Mouse (Mus musculus): ENCODE measurements around the gene H2-Ke6. TPM values are rescaled to one million over a fixed set of nuclear protein-coding genes. Genes with fewer than 3 reads are reported as not detected.
A peak's percentile ranks its signal among the peaks of the same experiment; 100 is the strongest.

H2-Ke6 gene
- polyA plus RNA-seq, 1 experiment from 2014 or later = 65.7 TPM

- H3K9ac ChIP-seq (ENCODE audit: low read depth, low read length) = no peak overlapping the region
- no peak for DNase-seq (ENCODE audit: low spot score)
- no peak overlapping the region for H3K27ac ChIP-seq
- H3K4me1 ChIP-seq (replicated peaks; ENCODE audit: insufficient read depth, low read length) = no peaks in the 10 kb centered on the region
- 92% methylated on average over 5 of the region's 5 CpGs for WGBS
- no peak for TF ChIP-seq CTCF (IDR thresholded peaks at IDR 0.05; ENCODE audit: low read depth)
- H3K9me3 ChIP-seq (replicated peaks; ENCODE audit: low read length) = no peaks in the 10 kb centered on the region
- no peak for ATAC-seq (replicated peaks; ENCODE audit: low FRiP score, low read depth)
- no peak overlapping the region for H3K4me2 ChIP-seq (ENCODE audit: low read length)
- no peaks in the 10 kb centered on the region for H3K27me3 ChIP-seq (ENCODE audit: insufficient read depth, low read length)
- no peak overlapping the region for H3K4me3 ChIP-seq (replicated peaks; ENCODE audit: low read depth, low read length)
- no peaks in the 10 kb centered on the region for H3K36me3 ChIP-seq (ENCODE audit: insufficient read depth, low read length)
Measured at GRCm38 (mm10) chr17:34047404-34048050, 19.7 kb upstream of the H2-Ke6 start.

DNA sequence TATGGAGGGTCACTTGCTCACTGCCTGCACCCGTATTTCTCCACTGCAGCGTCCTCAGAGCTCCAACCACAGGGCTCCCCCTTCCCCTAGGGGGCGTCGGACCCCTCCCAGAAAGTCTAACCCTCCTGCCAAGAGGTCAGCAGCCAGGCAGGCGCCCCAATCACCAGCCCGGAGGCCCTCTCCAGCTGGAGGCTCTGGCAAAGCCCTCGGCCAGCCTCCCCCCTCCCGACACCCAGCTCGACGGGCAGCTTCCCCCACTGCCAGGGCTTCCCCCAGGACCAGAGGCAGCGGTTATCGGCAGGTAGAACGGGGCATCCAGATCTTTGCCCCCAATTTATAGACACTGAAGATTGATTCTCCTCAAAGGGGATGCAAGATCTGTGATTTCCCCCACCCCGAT, 18.1 kb upstream of the H2-Ke6 start:
- no peak overlapping the region for H3K4me3 ChIP-seq (replicated peaks; ENCODE audit: low read depth, low read length)
- no peak overlapping the region for H3K4me2 ChIP-seq (ENCODE audit: low read length)
- no peak overlapping the region for H3K27ac ChIP-seq
- no peaks in the 10 kb centered on the region for H3K4me1 ChIP-seq (replicated peaks; ENCODE audit: insufficient read depth, low read length)
- H3K27me3 ChIP-seq (ENCODE audit: insufficient read depth, low read length) = 0 out of 2 replicates have a peak, but pooled peaks cover 4% of the 10 kb centered on the region
- H3K36me3 ChIP-seq (ENCODE audit: insufficient read depth, low read length) = no peaks in the 10 kb centered on the region
- H3K9ac ChIP-seq (ENCODE audit: low read depth, low read length) = no peak overlapping the region
- no peaks in the 10 kb centered on the region for H3K9me3 ChIP-seq (replicated peaks; ENCODE audit: low read length)
- DNase-seq (ENCODE audit: low spot score) (no peak), ATAC-seq (replicated peaks; ENCODE audit: low FRiP score, low read depth) (no peak)
- TF ChIP-seq CTCF (IDR thresholded peaks at IDR 0.05; ENCODE audit: low read depth) = no peak
- WGBS = 80% methylated on average over 14 of the region's 14 CpGs

DNA sequence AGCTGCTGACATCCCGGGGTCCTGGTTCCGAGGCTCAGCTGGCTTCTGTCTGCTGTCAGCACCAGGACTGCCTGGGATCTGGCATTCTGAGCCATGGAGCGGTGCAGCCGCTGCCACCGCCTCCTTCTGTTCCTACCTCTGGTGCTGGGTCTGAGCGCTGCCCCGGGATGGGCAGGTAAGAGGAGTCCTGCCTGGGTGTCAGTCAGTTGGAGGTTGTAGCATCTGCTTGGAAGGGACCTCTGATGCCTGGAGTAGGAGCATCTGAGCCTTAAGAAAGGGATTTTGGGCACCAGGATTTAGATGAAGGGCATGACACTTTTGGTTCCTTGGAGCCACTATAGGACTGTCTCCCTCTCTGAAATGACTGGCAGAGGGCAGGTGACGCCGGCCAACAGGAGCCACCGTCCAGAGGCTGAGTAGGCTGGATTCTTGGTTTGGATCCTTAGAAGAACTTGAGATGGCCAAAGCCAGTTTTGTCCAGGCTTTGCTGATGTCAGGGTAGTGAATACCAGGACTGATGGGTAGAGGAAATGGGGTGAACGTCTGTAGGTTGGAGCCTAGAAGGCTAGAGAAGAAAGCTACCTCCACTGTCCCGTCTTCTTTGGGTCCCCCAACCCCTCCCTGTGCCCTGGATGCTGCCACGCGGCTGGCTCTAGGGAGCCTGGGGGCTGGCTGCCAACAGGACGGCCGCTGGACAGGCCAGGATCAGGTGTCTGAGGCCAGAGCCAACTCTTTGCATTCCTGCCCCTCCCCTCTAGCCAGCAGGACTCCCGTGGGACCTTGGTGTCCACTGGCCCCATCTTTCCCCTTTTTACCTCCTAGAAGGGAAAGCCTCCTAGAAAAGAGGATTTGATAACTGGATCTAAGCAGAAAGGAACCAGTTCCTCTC, 11.9 kb upstream of the H2-Ke6 start:
- Histone ChIP-seq H3K4me2 (ENCODE audit: low read length) (peak overlapping the region; percentile 51), H3K9ac (ENCODE audit: low read depth, low read length) (no peak overlapping the region), H3K27ac (no peak overlapping the region), H3K4me1 (replicated peaks; ENCODE audit: insufficient read depth, low read length) (peaks cover 14% of the 10 kb centered on the region), H3K4me3 (replicated peaks; ENCODE audit: low read depth, low read length) (no peak overlapping the region), H3K27me3 (ENCODE audit: insufficient read depth, low read length) (0 out of 2 replicates have a peak, but pooled peaks cover 4% of the 10 kb centered on the region), H3K36me3 (ENCODE audit: insufficient read depth, low read length) (peaks cover 26% of the 10 kb centered on the region), H3K9me3 (replicated peaks; ENCODE audit: low read length) (no peaks in the 10 kb centered on the region)
- ATAC-seq (replicated peaks; ENCODE audit: low FRiP score, low read depth) (no peak), DNase-seq (ENCODE audit: low spot score) (no peak)
- 16% methylated on average over 17 of the region's 17 CpGs for WGBS
- no peak for TF ChIP-seq CTCF (IDR thresholded peaks at IDR 0.05; ENCODE audit: low read depth)

GRCm38 (mm10) chr17:34038878-34039561, 11.2 kb upstream of the H2-Ke6 start, which contains the start of gene Col11a2:
TSS of gene Col11a2 (plus strand) at chr17:34039437.
- 3% methylated on average over 28 of the region's 28 CpGs for WGBS
- DNase-seq (ENCODE audit: low spot score) = no peak

GRCm38 (mm10) chr17:34038440-34038839, 10.6 kb upstream of the H2-Ke6 start:
- DNase-seq (ENCODE audit: low spot score) (no peak), ATAC-seq (replicated peaks; ENCODE audit: low FRiP score, low read depth) (no peak)
- H3K4me3 ChIP-seq (replicated peaks; ENCODE audit: low read depth, low read length) = 0 out of 2 replicates have a peak overlapping the region, but pooled peaks have one; percentile 1
- 0 out of 2 replicates have a peak, but pooled peaks cover 4% of the 10 kb centered on the region for H3K27me3 ChIP-seq (ENCODE audit: insufficient read depth, low read length)
- H3K4me2 ChIP-seq (ENCODE audit: low read length) = peak overlapping the region; percentile 51
- no peak for TF ChIP-seq CTCF (IDR thresholded peaks at IDR 0.05; ENCODE audit: low read depth)
- H3K36me3 ChIP-seq (ENCODE audit: insufficient read depth, low read length) = peaks cover 32% of the 10 kb centered on the region
- no peak overlapping the region for H3K27ac ChIP-seq
- no peaks in the 10 kb centered on the region for H3K9me3 ChIP-seq (replicated peaks; ENCODE audit: low read length)
- 16% methylated on average over 17 of the region's 21 CpGs for WGBS
- no peak overlapping the region for H3K9ac ChIP-seq (ENCODE audit: low read depth, low read length)
- H3K4me1 ChIP-seq (replicated peaks; ENCODE audit: insufficient read depth, low read length) = peaks cover 14% of the 10 kb centered on the region

More at GRCm38 (mm10) chr17:34038878-34039561, 11.2 kb upstream of the H2-Ke6 start, which contains the start of gene Col11a2:
- peak; percentile 14; the same call in 1 of the 2 replicates for TF ChIP-seq CTCF (IDR thresholded peaks at IDR 0.05; ENCODE audit: low read depth)
- H3K9me3 ChIP-seq (replicated peaks; ENCODE audit: low read length) = no peaks in the 10 kb centered on the region
- ATAC-seq (replicated peaks; ENCODE audit: low FRiP score, low read depth) = 0 out of 2 replicates have a peak, but pooled peaks have one; percentile 19
- peak within 1 kb of the TSS; percentile 51 for H3K4me2 ChIP-seq (ENCODE audit: low read length)
- 0 out of 2 replicates have a peak within 1 kb of the TSS, but pooled peaks have one; percentile 1 for H3K4me3 ChIP-seq (replicated peaks; ENCODE audit: low read depth, low read length)
- H3K9ac ChIP-seq (ENCODE audit: low read depth, low read length) = no peak within 1 kb of the TSS
- 0 out of 2 replicates have a peak, but pooled peaks cover 4% of the 10 kb centered on the region for H3K27me3 ChIP-seq (ENCODE audit: insufficient read depth, low read length)
- peaks cover 30% of the 10 kb centered on the region for H3K36me3 ChIP-seq (ENCODE audit: insufficient read depth, low read length)
- peaks cover 14% of the 10 kb centered on the region for H3K4me1 ChIP-seq (replicated peaks; ENCODE audit: insufficient read depth, low read length)
- no peak within 1 kb of the TSS for H3K27ac ChIP-seq

- Histone ChIP-seq H3K4me2 (ENCODE audit: low read length) (no peak overlapping the region), H3K4me3 (replicated peaks; ENCODE audit: low read depth, low read length) (no peak overlapping the region), H3K9me3 (replicated peaks; ENCODE audit: low read length) (no peaks in the 10 kb centered on the region), H3K36me3 (ENCODE audit: insufficient read depth, low read length) (peaks cover 32% of the 10 kb centered on the region), H3K9ac (ENCODE audit: low read depth, low read length) (no peak overlapping the region), H3K27me3 (ENCODE audit: insufficient read depth, low read length) (0 out of 2 replicates have a peak, but pooled peaks cover 2% of the 10 kb centered on the region), H3K4me1 (replicated peaks; ENCODE audit: insufficient read depth, low read length) (peaks cover 20% of the 10 kb centered on the region), H3K27ac (no peak overlapping the region)
- no peak for ATAC-seq (replicated peaks; ENCODE audit: low FRiP score, low read depth)
- TF ChIP-seq CTCF (IDR thresholded peaks at IDR 0.05; ENCODE audit: low read depth) = no peak
- 90% methylated on average over 7 of the region's 7 CpGs for WGBS
- no peak for DNase-seq (ENCODE audit: low spot score)
Measured at GRCm38 (mm10) chr17:34037241-34037640, 9.4 kb upstream of the H2-Ke6 start.
